Mouse (Mus musculus): ENCODE data around the gene BC048403. TPM values are rescaled to one million over a fixed set of nuclear protein-coding genes. Genes with fewer than 3 reads are reported as not detected.

Gene BC048403
- polyA plus RNA-seq, 1 experiment from 2014 or later, result 3.1 TPM

GRCm38 (mm10) chr10:121718896-121719585, 20.7 kb upstream of the BC048403 start:
- H3K4me1 ChIP-seq (ENCODE audit: control insufficient read depth, insufficient read depth, low read length), result no peaks in the 10 kb centered on the region
- H3K27me3 ChIP-seq (ENCODE audit: control insufficient read depth, insufficient read depth, low read length), result no peaks in the 10 kb centered on the region
- no peak overlapping the region for H3K27ac ChIP-seq (ENCODE audit: low read length)
- H3K9ac ChIP-seq (ENCODE audit: low read length), result no peak overlapping the region
- no peak overlapping the region for H3K4me3 ChIP-seq (replicated peaks; ENCODE audit: low read length)
- H3K4me2 ChIP-seq (ENCODE audit: low read depth, low read length), result no peak overlapping the region
- no peak for ATAC-seq (ENCODE audit: insufficient read depth, low FRiP score)
- 92% methylated on average over 18 of the region's 18 CpGs for WGBS
- no peaks in the 10 kb centered on the region for H3K36me3 ChIP-seq (ENCODE audit: control insufficient read depth, insufficient read depth, low read length)
- 0 out of 2 replicates have a peak, but pooled peaks cover 4% of the 10 kb centered on the region for H3K9me3 ChIP-seq (replicated peaks; ENCODE audit: control insufficient read depth, low read length)

- no peaks in the 10 kb centered on the region for H3K27me3 ChIP-seq (ENCODE audit: control insufficient read depth, insufficient read depth, low read length)
- no peaks in the 10 kb centered on the region for H3K36me3 ChIP-seq (ENCODE audit: control insufficient read depth, insufficient read depth, low read length)
- H3K4me3 ChIP-seq (replicated peaks; ENCODE audit: low read length), result no peak overlapping the region
- no peak for ATAC-seq (ENCODE audit: insufficient read depth, low FRiP score)
- WGBS, result 98% methylated on average over 13 of the region's 13 CpGs
- H3K4me1 ChIP-seq (ENCODE audit: control insufficient read depth, insufficient read depth, low read length), result no peaks in the 10 kb centered on the region
- 0 out of 2 replicates have a peak, but pooled peaks cover 4% of the 10 kb centered on the region for H3K9me3 ChIP-seq (replicated peaks; ENCODE audit: control insufficient read depth, low read length)
- no peak overlapping the region for H3K4me2 ChIP-seq (ENCODE audit: low read depth, low read length)
- H3K27ac ChIP-seq (ENCODE audit: low read length), result no peak overlapping the region
- no peak overlapping the region for H3K9ac ChIP-seq (ENCODE audit: low read length)
These were observed 19.0 kb upstream of the BC048403 start for GRCm38 (mm10) chr10:121720701-121721100.

- H3K27ac ChIP-seq (ENCODE audit: low read length), result no peak overlapping the region
- no peak overlapping the region for H3K4me2 ChIP-seq (ENCODE audit: low read depth, low read length)
- 66% methylated on average over 4 of the region's 4 CpGs for WGBS
These were observed 13.2 kb upstream of the BC048403 start for GRCm38 (mm10) chr10:121726505-121726904.

GRCm38 (mm10) chr10:121727151-121727550, 12.6 kb upstream of the BC048403 start:
- Histone ChIP-seq H3K27me3 (ENCODE audit: control insufficient read depth, insufficient read depth, low read length) (no peaks in the 10 kb centered on the region), H3K9ac (ENCODE audit: low read length) (no peak overlapping the region), H3K4me2 (ENCODE audit: low read depth, low read length) (no peak overlapping the region), H3K4me3 (replicated peaks; ENCODE audit: low read length) (no peak overlapping the region), H3K27ac (ENCODE audit: low read length) (no peak overlapping the region), H3K4me1 (ENCODE audit: control insufficient read depth, insufficient read depth, low read length) (no peaks in the 10 kb centered on the region), H3K9me3 (replicated peaks; ENCODE audit: control insufficient read depth, low read length) (no peaks in the 10 kb centered on the region), H3K36me3 (ENCODE audit: control insufficient read depth, insufficient read depth, low read length) (no peaks in the 10 kb centered on the region)
- no peak for ATAC-seq (ENCODE audit: insufficient read depth, low FRiP score)
- WGBS, result 71% methylated on average over 4 of the region's 4 CpGs

More at GRCm38 (mm10) chr10:121726505-121726904, 13.2 kb upstream of the BC048403 start:
- no peak for ATAC-seq (ENCODE audit: insufficient read depth, low FRiP score)
- Histone ChIP-seq H3K36me3 (ENCODE audit: control insufficient read depth, insufficient read depth, low read length) (no peaks in the 10 kb centered on the region), H3K27me3 (ENCODE audit: control insufficient read depth, insufficient read depth, low read length) (no peaks in the 10 kb centered on the region), H3K9ac (ENCODE audit: low read length) (no peak overlapping the region), H3K4me1 (ENCODE audit: control insufficient read depth, insufficient read depth, low read length) (no peaks in the 10 kb centered on the region), H3K4me3 (replicated peaks; ENCODE audit: low read length) (no peak overlapping the region), H3K9me3 (replicated peaks; ENCODE audit: control insufficient read depth, low read length) (no peaks in the 10 kb centered on the region)

GRCm38 (mm10) chr10:121728226-121728625, 11.5 kb upstream of the BC048403 start:
- no peak for ATAC-seq (ENCODE audit: insufficient read depth, low FRiP score)
- 91% methylated on average over 4 of the region's 4 CpGs for WGBS
- Histone ChIP-seq H3K9ac (ENCODE audit: low read length) (no peak overlapping the region), H3K4me2 (ENCODE audit: low read depth, low read length) (no peak overlapping the region), H3K4me1 (ENCODE audit: control insufficient read depth, insufficient read depth, low read length) (no peaks in the 10 kb centered on the region), H3K4me3 (replicated peaks; ENCODE audit: low read length) (no peak overlapping the region), H3K9me3 (replicated peaks; ENCODE audit: control insufficient read depth, low read length) (no peaks in the 10 kb centered on the region), H3K27me3 (ENCODE audit: control insufficient read depth, insufficient read depth, low read length) (no peaks in the 10 kb centered on the region), H3K27ac (ENCODE audit: low read length) (no peak overlapping the region), H3K36me3 (ENCODE audit: control insufficient read depth, insufficient read depth, low read length) (no peaks in the 10 kb centered on the region)

- Histone ChIP-seq H3K27ac (ENCODE audit: low read length) (no peak overlapping the region), H3K27me3 (ENCODE audit: control insufficient read depth, insufficient read depth, low read length) (no peaks in the 10 kb centered on the region), H3K36me3 (ENCODE audit: control insufficient read depth, insufficient read depth, low read length) (no peaks in the 10 kb centered on the region), H3K9ac (ENCODE audit: low read length) (no peak overlapping the region), H3K4me3 (replicated peaks; ENCODE audit: low read length) (no peak overlapping the region), H3K9me3 (replicated peaks; ENCODE audit: control insufficient read depth, low read length) (no peaks in the 10 kb centered on the region), H3K4me2 (ENCODE audit: low read depth, low read length) (no peak overlapping the region), H3K4me1 (ENCODE audit: control insufficient read depth, insufficient read depth, low read length) (no peaks in the 10 kb centered on the region)
- WGBS, result 88% methylated on average over 8 of the region's 8 CpGs
- no peak for ATAC-seq (ENCODE audit: insufficient read depth, low FRiP score)
These were observed 8.6 kb upstream of the BC048403 start for GRCm38 (mm10) chr10:121731048-121731725.

- no peak for ATAC-seq (ENCODE audit: insufficient read depth, low FRiP score)
- H3K36me3 ChIP-seq (ENCODE audit: control insufficient read depth, insufficient read depth, low read length), result no peaks in the 10 kb centered on the region
- no peaks in the 10 kb centered on the region for H3K4me1 ChIP-seq (ENCODE audit: control insufficient read depth, insufficient read depth, low read length)
- H3K4me2 ChIP-seq (ENCODE audit: low read depth, low read length), result no peak overlapping the region
- H3K27ac ChIP-seq (ENCODE audit: low read length), result no peak overlapping the region
- no peaks in the 10 kb centered on the region for H3K27me3 ChIP-seq (ENCODE audit: control insufficient read depth, insufficient read depth, low read length)
- H3K9ac ChIP-seq (ENCODE audit: low read length), result no peak overlapping the region
- H3K4me3 ChIP-seq (replicated peaks; ENCODE audit: low read length), result no peak overlapping the region
- no peaks in the 10 kb centered on the region for H3K9me3 ChIP-seq (replicated peaks; ENCODE audit: control insufficient read depth, low read length)
- 87% methylated on average over 9 of the region's 9 CpGs for WGBS
These were observed 7.2 kb upstream of the BC048403 start for GRCm38 (mm10) chr10:121732542-121732941.

- H3K9ac ChIP-seq (ENCODE audit: low read length), result no peak overlapping the region
- H3K4me3 ChIP-seq (replicated peaks; ENCODE audit: low read length), result no peak overlapping the region
- 86% methylated on average over 3 of the region's 3 CpGs for WGBS
- H3K27ac ChIP-seq (ENCODE audit: low read length), result no peak overlapping the region
- H3K36me3 ChIP-seq (ENCODE audit: control insufficient read depth, insufficient read depth, low read length), result no peaks in the 10 kb centered on the region
- no peaks in the 10 kb centered on the region for H3K9me3 ChIP-seq (replicated peaks; ENCODE audit: control insufficient read depth, low read length)
- H3K4me1 ChIP-seq (ENCODE audit: control insufficient read depth, insufficient read depth, low read length), result 0 out of 2 replicates have a peak, but pooled peaks cover 10% of the 10 kb centered on the region
- no peaks in the 10 kb centered on the region for H3K27me3 ChIP-seq (ENCODE audit: control insufficient read depth, insufficient read depth, low read length)
- no peak for ATAC-seq (ENCODE audit: insufficient read depth, low FRiP score)
- H3K4me2 ChIP-seq (ENCODE audit: low read depth, low read length), result no peak overlapping the region
These were observed 2.5 kb upstream of the BC048403 start for GRCm38 (mm10) chr10:121737256-121737655.

GRCm38 (mm10) chr10:121742336-121742735, 2.6 kb downstream of the BC048403 start:
- Histone ChIP-seq H3K4me2 (ENCODE audit: low read depth, low read length) (no peak overlapping the region), H3K36me3 (ENCODE audit: control insufficient read depth, insufficient read depth, low read length) (peaks cover 8% of the 10 kb centered on the region; the same call in 1 of the 2 replicates), H3K27me3 (ENCODE audit: control insufficient read depth, insufficient read depth, low read length) (no peaks in the 10 kb centered on the region), H3K4me3 (replicated peaks; ENCODE audit: low read length) (no peak overlapping the region), H3K9me3 (replicated peaks; ENCODE audit: control insufficient read depth, low read length) (no peaks in the 10 kb centered on the region), H3K9ac (ENCODE audit: low read length) (no peak overlapping the region), H3K27ac (ENCODE audit: low read length) (no peak overlapping the region), H3K4me1 (ENCODE audit: control insufficient read depth, insufficient read depth, low read length) (0 out of 2 replicates have a peak, but pooled peaks cover 10% of the 10 kb centered on the region)
- 30% methylated on average over 4 of the region's 4 CpGs for WGBS
- no peak for ATAC-seq (ENCODE audit: insufficient read depth, low FRiP score)

Measured in stomach, embryonic 16.5 days (tissue).